Mouse (Mus musculus) spleen, postnatal 10 days (tissue): ENCODE measurements around the gene Zfp941.

Experiments used
- DNase-seq, 2 experiments: peaks; one replicate each; pipeline ENCODE4 v3.0.0; 2021 to 2022; ENCODE audit warnings: low spot score in 2 of 2

The Zfp941 gene

DNA sequence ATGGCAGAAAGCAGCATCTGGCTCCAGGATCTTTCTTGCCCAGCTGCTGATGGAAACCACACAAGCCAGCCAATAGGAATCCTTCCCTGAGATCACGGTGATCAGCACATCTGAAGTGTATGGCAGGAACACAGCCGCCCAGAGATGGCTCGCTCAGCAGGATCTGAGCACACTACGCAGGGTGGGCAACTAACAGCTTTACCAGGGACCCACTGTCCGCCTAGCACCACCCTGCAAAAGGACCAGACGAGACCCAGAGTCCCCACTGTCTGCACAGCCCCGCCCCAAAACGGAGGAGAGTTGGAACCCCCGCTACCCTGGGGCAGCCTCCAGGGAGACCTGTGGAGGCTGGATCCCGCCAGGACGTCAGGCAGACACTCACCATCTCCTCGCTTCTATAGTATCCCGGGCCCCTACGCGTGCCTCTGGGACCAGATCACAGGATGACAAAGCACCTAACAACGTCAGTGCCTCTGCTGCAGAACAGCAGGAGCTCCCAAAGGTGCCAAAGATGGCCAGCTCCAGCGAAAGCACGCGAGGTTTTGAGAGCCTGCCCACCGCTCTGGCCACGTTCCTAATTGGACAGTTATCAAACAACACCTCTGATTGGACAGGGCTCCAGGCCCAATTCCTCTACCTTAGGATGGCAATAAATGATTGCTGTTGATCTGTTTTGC is at the start of gene Zfp941:
Gene Zfp941, minus strand, starts transcription at position 526 of the 677 bp plus-strand sequence.
- peak in 1 of 2 experiments; percentile 27 for DNase-seq

DNA sequence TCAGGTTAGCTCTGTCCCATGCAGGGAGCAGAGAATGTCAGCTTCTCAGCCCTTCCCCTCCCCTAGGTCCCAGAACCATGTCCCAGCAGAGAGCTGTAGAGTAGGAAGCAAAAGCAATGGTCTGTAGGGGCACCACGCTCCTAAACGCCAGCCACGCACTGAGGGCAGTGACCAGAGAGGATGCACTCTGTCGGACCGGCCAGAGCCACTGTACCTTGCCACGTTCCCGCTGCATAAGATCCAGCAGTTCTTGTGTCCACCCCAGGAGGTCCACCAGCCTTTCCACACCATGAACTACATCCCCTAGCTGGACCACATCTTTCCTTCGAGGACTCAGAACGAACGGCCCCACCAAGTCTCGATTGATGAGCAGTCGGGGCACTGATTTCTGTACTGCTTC is 42.8 kb upstream of the Zfp941 start:
- no peak for DNase-seq

DNA sequence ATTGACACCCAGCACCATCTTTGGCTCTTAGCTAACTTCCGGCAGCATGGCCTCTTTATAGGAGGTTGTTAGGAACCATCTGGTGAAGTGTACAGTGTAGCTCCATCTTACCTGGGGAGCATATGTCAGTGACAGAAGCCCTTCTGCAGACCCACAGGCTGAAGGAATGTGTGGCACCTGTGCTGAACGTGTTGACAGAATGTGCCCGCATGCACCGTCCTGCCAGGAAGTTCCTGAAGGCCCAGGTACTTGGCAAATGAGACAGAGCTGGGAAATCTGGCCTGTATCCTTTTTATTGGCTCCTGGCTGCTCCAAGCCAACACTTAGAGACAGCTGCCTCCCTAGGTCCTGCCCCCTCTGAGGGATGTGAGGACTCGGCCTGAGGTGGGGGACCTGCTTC is 38.8 kb upstream of the Zfp941 start:
- DNase-seq, result no peak

DNA sequence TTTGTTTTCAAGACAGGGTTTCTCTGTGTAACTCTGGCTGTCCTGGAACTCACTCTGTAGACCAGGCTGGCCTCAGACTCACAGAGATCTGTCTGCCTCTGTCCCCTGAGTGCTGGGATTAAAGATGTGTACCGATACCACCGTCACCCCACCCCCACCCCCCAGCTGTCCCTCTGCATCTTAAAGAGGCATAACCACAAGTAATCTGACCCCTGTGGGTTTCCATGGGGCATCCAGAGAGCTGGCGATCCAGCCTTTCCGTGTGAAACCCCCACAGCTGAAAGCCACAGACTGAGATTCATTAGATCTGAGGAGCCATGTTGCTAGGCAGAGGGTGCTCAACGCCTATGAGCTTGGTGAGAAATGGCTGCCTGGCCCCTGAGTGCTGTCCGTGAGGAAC is 38.0 kb upstream of the Zfp941 start:
- DNase-seq, result no peak

DNA sequence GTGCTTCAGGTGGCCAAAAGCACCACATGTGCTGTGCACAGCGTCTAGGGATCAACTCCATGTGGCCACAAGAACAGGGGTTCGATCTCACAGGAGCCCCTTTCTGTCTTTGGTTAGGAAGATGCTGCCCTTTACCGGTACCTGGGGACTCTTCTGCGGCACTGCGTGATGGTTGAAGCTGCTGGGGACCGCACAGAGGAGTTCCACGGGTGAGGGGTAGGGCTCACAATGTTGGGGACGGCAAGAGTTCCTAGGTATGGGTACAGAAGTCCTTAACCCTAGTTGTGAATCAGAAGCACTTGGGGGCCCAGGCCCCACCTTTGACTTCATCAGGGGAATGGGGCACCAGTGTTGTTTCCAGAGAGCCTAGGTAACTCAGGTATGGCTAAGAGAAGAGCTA is 36.8 kb upstream of the Zfp941 start:
- no peak for DNase-seq

DNA sequence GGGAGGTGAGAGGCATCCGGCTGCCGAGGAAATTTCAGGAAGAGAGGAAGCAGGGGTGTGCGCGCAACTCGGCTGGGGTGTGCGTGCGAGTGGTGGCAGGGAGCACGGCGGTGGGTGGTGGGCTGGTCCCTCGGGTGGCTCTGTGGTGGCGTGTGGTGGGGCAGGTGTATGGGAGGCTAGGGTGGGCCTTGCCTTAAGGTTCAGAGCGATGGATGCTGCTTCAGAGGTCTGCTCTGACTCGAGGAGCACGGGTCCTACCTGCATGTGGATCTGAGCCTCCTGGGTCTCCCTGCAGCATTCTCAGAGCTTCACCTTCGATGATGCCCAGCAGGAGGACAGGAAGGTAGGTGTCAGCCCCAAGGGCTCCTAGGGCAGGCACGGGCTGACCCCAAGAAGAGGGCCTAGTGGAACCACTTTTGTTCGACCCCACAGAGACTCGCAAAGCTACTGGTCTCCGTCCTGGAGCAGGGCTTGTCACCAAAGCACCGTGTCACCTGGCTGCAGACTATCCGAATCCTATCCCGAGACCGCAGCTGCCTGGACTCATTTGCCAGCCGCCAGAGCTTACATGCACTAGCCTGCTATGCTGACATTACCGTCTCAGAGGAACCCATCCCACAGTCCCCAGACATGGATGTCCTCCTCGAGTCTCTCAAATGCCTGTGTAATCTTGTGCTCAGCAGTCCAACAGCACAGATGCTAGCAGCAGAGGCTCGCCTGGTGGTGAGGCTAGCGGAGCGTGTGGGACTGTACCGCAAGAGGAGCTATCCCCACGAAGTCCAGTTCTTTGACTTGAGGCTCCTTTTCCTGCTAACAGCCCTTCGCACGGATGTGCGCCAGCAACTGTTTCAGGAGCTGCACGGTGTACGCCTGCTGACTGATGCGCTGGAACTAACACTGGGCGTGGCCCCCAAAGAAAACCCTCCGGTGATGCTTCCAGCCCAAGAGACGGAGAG is 35.9 kb upstream of the Zfp941 start, which contains the start of gene Bet1l:
Gene Bet1l, minus strand, starts transcription at position 28 of the 956 bp plus-strand sequence.
- peak in 1 of 2 experiments; percentile 33 for DNase-seq

DNA sequence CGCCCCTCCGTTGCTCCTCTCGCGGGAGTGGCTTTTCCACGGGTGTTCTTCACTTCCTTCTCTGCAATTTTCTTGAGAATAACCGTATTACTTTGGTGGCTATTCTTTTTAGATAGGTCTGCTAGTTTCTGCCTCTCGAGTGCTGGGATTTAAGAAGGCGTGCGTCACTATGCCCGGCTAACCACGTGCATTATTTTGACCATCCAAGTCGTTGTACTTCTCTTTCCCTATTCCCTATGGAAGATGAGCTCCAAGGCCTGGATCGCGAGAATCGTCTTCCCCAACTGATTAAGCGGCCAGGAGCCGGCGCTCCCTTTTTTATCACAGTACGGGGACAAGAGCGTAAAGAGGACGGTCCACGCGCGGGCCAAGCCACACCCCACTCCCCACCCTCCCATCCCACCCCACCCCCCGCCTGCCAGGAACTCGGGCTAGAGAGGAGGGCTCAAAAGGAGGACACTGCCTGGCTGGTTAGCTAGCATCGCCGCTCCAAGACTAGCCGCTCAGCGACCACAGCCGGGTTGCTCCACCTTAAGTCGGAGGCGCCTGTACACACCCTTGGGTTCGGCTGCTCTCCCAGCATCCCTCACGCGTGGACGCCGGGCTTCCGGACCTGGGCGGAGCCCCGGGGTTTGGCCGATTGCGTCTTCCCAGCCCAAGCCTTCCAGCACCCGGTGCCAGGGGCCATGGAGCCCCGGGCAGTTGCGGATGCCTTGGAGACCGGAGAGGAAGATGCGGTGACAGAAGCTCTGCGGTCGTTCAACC is 35.0 kb upstream of the Zfp941 start, which contains the start of gene Ric8a:
Gene Ric8a, plus strand, starts transcription at position 173 of the 765 bp plus-strand sequence.
- DNase-seq, result peak; percentile 87 to 92

DNA sequence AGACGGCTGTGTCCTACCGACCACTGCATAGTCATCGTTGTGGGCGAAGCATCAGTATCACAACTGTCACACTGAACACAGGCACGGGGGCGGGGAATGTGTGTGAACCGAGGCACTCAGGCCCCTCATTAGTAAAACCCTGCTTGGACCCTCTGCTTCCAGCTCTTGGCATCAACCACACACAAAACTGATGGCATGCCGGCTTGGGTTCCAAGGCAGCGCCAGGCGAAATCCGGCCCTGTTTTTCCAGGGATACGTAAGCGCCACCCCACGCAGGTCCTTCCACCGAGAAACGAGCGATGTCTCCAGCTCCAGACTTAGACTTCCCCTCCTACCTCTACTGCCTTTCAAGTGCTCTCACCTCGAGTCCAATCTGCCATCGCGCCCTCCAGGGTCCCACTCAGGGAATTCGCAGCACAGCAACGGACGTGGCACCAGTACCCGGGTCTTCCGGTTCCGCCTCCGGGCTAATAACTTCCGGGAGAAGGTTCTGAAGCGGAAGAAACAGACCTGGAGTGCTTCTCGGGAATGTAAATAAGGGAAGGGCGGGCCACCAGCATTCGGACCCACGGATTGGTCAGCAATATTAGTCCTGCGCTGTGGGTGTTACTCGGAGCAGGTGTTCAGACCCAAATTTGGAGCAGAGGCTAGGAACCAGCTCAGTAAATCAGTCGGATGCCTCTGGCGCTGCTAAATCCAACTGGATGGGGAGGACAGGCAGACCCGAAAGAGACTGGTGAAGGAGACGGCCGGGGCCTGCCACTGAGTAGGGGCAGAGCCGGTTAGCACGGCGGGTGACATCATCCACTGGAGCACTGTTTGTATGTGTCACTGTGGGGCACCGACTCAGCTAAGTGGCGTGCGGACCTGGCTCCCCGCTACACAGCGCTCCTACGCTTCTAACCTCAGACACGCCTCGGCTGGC is 34.1 kb upstream of the Zfp941 start, which contains the start of gene Gm45785:
Gene Gm45785, minus strand, starts transcription at position 472 of the 925 bp plus-strand sequence.
- peak; percentile 76 for DNase-seq

DNA sequence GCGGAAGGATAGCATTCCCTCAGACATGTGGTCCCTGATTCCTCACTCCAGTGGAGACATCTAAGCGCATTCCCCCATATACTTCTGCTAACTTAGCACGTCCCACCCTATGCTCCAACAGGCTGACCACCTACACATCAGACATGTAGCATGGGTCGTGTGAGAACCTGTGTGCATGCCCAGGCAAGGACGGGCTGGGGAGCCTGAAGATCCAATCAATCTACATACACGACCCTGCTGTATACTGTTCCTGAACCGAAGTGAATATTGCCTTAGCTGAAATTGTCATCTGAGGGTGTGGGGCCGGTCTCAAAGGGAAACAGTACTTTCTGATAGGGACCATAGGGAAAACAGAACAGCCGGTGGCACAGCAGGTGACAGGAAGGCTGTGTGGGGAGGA is 33.2 kb upstream of the Zfp941 start:
- no peak for DNase-seq

DNA sequence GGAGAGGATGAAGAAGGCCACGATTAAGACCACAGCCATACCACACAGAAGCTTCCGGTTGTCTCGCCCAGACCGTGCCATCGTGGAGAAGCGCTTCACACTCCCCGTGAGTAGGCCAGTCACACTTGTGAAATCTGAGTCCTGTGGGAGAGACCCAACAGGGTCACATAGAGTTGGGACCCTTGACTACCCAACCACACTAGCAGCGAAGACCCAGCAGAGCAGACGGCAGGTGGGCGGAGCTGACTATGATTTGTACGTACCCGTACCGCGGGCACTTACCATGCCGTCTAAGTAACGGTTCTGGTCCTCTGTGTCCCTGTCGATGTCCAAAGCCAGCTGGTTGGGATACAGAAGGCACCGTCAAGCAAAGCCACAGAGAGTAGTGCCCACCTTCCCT is 32.5 kb upstream of the Zfp941 start:
- DNase-seq, result no peak

DNA sequence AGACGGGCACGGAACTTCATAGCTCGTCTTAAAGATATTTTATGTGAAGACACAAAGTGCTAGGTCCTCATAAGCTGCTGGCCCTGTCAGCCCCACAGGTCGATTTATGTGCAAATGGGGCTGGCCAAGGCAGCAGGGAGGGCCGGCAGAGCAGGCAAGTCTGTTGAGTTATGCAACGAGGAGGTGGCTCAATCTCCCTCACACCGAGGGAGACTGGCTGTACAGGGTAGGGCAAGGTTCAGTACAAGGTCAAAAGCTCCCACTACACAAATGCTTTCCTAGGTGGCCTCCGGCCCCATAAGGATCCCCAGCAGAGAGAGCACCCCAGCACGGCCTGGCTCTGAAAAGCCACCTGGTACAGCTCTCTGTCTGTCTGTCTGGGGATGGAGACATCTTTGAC is 31.4 kb upstream of the Zfp941 start:
- DNase-seq, result no peak

DNA sequence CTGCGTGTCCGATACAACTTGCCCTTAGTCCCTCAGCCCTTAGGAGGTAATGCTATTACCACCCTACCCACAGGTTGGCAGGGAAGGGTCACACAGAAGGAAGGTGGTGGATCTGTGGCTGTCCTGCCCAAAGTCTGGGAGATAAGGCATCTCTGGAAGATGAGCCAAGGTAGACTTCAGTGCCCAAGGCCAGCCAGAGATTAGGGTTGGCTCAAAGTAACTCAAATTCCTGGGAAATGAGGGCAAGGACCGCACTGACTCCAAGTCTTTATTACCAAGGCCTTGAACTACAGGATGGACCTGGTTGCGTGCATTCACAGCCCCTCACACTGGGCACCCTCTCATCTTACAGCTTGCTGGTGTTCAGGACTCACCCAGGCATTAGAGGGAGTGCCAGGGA is 29.9 kb upstream of the Zfp941 start:
- no peak for DNase-seq

DNA sequence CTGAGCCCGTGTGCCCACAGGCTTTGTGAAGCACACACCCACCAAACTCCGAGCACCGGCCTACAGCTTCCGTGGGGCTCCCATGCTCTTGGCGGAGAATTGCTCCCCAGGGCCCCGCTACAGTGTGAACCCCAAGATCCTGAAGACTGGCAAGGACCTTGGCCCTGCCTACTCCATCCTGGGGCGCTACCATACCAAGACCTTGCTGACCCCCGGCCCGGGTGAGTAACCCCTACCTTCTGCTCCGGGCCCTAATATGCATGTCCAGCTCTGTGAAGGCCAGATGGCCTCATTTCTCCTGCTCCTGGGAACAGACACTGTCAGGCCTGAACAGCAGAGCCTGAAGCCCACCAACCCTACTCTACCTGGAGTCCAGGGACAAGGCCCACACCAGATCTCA is 26.6 kb upstream of the Zfp941 start:
- DNase-seq, result no peak

DNA sequence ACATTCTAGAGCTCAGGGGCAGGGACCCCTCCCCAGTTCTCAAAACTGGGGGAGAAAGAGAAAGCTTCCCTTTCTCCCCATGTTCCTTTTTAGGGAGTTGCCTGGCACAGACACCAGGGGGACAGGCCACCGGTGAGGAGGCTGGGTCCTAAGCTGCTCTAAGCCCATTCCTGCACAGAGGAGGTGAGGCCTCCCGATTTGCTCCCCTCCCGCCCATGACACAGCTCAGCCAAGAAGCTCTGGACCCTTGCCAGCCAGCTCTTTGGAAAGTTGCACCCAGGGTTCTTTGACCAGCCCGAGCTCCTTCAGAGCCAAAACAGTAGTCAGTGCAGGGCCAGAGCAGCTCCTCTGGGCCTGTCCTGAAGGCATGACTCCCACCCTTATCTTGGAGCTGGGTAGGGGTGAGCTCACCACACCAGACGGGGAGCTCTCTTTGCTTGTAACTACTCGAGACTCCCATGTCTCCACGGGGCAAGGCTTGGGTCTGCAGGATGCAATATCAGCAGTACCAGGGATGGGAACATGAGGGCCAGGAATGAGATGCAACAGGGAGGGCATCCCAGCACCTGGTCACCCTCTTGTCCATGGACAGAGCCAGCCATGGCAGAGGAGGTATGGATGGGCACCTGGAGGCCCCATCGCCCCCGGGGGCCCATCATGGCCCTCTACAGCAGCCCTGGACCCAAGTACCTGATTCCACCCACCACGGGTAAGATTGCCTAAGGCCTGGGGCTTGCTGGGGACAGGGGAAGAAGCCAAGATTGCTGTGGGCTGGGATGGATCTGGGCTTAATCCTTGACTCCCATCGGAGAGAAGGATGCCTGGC is 26.0 kb upstream of the Zfp941 start, which contains the start of gene Odf3:
Gene Odf3, plus strand, starts transcription at position 51 of the 826 bp plus-strand sequence.
- DNase-seq, result no peak

DNA sequence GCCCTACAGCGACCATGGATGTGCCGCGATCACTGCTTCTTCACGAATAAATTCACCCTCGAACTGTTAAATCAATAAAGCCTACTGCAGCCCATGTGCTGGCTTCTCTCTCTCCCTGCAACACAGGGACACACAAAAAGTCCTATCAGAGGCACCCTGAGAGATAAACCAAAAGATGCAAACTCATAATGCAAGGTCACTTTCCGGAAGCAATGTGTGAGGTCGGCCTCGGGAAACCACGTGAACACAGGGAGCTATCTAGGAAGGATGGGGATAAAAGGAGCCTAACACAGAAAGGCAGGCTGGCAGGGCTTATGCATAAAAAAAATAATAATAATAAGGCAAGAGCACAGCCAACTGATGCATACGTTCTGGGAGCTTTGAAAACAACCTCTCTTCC is 24.7 kb upstream of the Zfp941 start:
- DNase-seq, result no peak

DNA sequence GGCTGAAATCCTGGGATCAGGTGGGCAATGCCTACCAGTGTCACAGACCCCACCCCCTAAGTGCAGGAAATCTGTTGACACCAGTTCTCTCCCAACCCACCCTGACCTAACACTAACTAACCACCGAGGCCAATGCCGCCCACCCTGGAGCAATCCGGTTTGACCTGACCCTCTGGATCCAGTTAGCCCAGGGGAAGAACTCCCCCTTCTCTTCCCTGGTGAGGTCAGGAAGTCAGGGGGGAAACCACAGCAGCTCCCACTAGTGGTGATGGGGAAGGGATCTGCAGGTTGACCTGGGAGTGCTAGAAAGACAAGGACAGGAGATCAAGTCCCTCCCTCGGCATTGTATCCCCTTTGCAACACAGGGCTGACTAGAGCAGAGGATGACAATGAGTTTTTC is 23.7 kb upstream of the Zfp941 start:
- peak in 1 of 2 experiments; percentile 17 for DNase-seq

DNA sequence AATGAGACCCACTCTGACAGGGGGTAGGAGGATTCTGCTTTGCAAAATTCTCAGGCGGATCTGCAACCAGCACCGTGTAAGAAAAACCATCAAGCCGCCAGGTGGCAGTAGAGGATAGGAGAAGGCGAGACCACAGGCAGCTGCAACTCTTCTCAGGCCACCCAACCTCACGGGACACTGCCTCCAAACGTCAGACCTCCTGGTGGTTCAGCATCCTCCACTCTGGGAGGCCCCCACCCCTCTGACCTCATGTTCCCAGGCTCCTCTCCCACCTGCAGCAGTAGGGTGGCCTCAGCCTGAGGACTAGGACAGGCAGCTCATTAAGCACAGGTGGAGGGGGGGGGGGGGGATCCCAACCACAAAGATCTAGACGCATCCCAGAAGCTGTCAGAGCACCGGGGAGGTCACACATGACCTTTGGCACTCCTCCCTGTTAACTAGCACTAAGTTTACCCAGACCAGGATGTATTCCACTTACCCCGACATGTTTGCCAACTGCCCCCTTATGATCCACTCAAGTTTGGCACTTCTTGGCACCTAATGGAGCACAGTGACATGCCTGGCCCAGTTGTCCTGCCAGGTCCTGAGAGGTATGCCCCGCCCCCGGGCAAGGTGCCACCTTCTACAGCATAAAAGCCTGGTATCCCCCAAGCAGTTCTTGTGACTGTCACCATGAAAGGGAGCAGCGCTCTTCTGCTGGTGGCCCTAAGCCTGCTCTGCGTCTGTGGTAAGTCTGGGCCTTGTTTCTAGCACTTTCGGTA is 23.1 kb upstream of the Zfp941 start, which contains the start of gene Scgb1c1:
Gene Scgb1c1, plus strand, starts transcription at position 643 of the 761 bp plus-strand sequence.
- peak; percentile 87 to 95 for DNase-seq

DNA sequence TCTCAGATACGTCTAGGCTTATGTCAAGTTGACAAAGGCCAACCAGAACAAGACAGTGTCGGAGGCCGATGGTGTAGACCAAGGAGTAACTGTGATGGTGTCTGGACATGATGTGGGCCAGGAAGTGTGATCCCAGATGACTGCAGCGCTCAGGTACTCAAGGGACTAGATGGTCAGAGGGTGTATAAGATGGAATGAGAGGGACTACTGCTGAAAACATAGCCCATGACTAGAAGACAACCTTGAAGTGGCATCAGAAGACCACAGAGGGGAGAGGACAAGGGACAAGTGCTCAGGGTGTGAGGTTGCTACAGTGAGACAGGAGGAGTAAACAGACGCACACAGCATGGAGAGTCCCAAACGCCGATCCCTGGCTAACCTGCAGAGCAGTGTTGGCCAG is 21.8 kb upstream of the Zfp941 start:
- no peak for DNase-seq
